Mouse (Mus musculus): ENCODE measurements at regions not wholly inside any gene's neighbourhood (a gene's known extent, or its start where the extent isn't known, plus 50 kb on each side); places are given as distances from the start of the nearest gene placed in this dataset.

DNA sequence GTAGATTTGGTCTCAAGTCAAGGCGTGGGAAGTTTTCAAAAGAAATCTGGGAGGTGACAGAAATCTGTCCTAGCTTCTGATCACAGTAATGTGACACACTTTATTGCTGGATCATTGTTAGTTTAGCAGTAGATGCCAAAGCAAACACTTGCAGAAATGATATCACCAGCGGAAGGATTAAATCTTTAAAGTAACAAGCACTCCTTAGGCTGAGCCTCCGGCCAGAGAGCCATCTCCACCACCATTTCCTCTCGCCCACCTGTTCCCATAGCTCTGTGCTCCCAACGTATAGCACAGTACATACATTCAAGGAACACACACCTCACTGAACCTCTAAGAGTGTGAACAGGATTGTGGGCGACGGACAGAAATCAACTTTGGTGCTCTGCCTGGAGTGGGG is 75.6 kb upstream of the Ifne start:
- TF ChIP-seq CTCF (IDR thresholded peaks at IDR 0.05; ENCODE audit: low read depth) (no peak), EP300 (IDR thresholded peaks at IDR 0.05; ENCODE audit: low read depth) (no peak)
